Mouse (Mus musculus) stomach, embryonic 16.5 days (tissue): ENCODE data around the gene Olfr530. TPM values are rescaled to one million over a fixed set of nuclear protein-coding genes. Genes with fewer than 3 reads are reported as not detected.

Experiments used
- ATAC-seq: fragments of 200-750 bp; cut with Nextera tagmentation; 2 replicates; pipeline ENCODE4 v1.8.0; 2017; ENCODE audit warnings: moderate number of reproducible peaks, moderate TSS enrichment; ENCODE audit not compliant: insufficient read depth, low FRiP score
- H3K27ac ChIP-seq: fragments of 300-500 bp; sonication (generic); 2 replicates; pipeline ENCODE4 v1.5.1; 2014; ENCODE audit warnings: low read length
- H3K27me3 ChIP-seq: fragments of 300-500 bp; sonication (generic); 2 replicates; pipeline ENCODE4 v1.6.1; 2014; ENCODE audit warnings: low read length, control low read depth, mixed read lengths; ENCODE audit not compliant: control insufficient read depth, insufficient read depth
- H3K36me3 ChIP-seq: fragments of 300-500 bp; sonication (generic); 2 replicates; pipeline ENCODE4 v1.6.1; 2014; ENCODE audit warnings: low read length; ENCODE audit not compliant: control insufficient read depth, insufficient read depth
- H3K4me1 ChIP-seq: fragments of 300-500 bp; sonication (generic); 2 replicates; pipeline ENCODE4 v1.6.1; 2014; ENCODE audit warnings: low read length, control low read depth, mixed read lengths; ENCODE audit not compliant: control insufficient read depth, insufficient read depth
- H3K4me2 ChIP-seq: fragments of 300-500 bp; sonication (generic); 2 replicates; pipeline ENCODE4 v1.6.1; 2014; ENCODE audit warnings: low read depth, low read length, mixed read lengths
- H3K4me3 ChIP-seq: fragments of 300-500 bp; sonication (generic); replicated peaks from 2 replicates; pipeline ENCODE4 v1.5.1; 2014; ENCODE audit warnings: mild to moderate bottlenecking, low read length
- H3K9ac ChIP-seq: fragments of 300-500 bp; sonication (generic); 2 replicates; pipeline ENCODE4 v1.6.1; 2014; ENCODE audit warnings: low read length
- H3K9me3 ChIP-seq: fragments of 300-500 bp; sonication (generic); replicated peaks from 2 replicates; pipeline ENCODE4 v1.6.1; 2016; ENCODE audit warnings: low read length, control low read depth; ENCODE audit not compliant: control insufficient read depth
- WGBS: fragments of 180-500 bp; shearing (Covaris S2); extraction: QIAGEN DNeasy Blood & Tissue Kit; methylation state at CpG from one replicate; pipeline ENCODE4 v1.1.7; 2014; 5-methylcytosine and 5-hydroxymethylcytosine counted together
- polyA plus RNA-seq: library from polyadenylated mRNA; unstranded; fragments of >200 nt; fragmentation: Nextera tagmentation; extraction: Ambion mirVana; gene quantifications from 2 replicates; pipeline ENCODE4 v1.2.1, GENCODE M21; 2015

Gene Olfr530
- polyA plus RNA-seq = not detected in 2 replicates

- no peak within 1 kb of the TSS for H3K4me2 ChIP-seq
- no peaks in the 10 kb centered on the region for H3K4me1 ChIP-seq
- no peaks in the 10 kb centered on the region for H3K27me3 ChIP-seq
- 39% methylated on average over 1 of the region's 1 CpGs for WGBS
- H3K9ac ChIP-seq = no peak within 1 kb of the TSS
- H3K9me3 ChIP-seq = no peaks in the 10 kb centered on the region
- H3K36me3 ChIP-seq = no peaks in the 10 kb centered on the region
- H3K27ac ChIP-seq = no peak within 1 kb of the TSS
- ATAC-seq = no peak
- no peak within 1 kb of the TSS for H3K4me3 ChIP-seq
Observed at GRCm38 (mm10) chr7:140376231-140376630, at the start of gene Olfr530. Olfr530 (minus strand) TSS chr7:140376331.

GRCm38 (mm10) chr7:140421539-140421938, 45.4 kb upstream of the Olfr530 start, which contains the start of gene Olfr532:
Olfr532 (minus strand) TSS chr7:140421639.
- no peak within 1 kb of the TSS for H3K9ac ChIP-seq
- no peaks in the 10 kb centered on the region for H3K4me1 ChIP-seq
- H3K27me3 ChIP-seq = no peaks in the 10 kb centered on the region
- no peak within 1 kb of the TSS for H3K4me2 ChIP-seq
- no peaks in the 10 kb centered on the region for H3K9me3 ChIP-seq
- no peaks in the 10 kb centered on the region for H3K36me3 ChIP-seq
- ATAC-seq = no peak
- WGBS = 87% methylated on average over 1 of the region's 1 CpGs
- H3K27ac ChIP-seq = no peak within 1 kb of the TSS
- no peak within 1 kb of the TSS for H3K4me3 ChIP-seq

- Histone ChIP-seq H3K36me3 (no peaks in the 10 kb centered on the region), H3K4me3 (no peak within 1 kb of the TSS), H3K9me3 (no peaks in the 10 kb centered on the region), H3K4me2 (no peak within 1 kb of the TSS), H3K27ac (no peak within 1 kb of the TSS), H3K4me1 (no peaks in the 10 kb centered on the region), H3K9ac (no peak within 1 kb of the TSS), H3K27me3 (no peaks in the 10 kb centered on the region)
- no peak for ATAC-seq
- 90% methylated on average over 1 of the region's 1 CpGs for WGBS
Observed at GRCm38 (mm10) chr7:140402818-140403217, 26.7 kb upstream of the Olfr530 start, which contains the start of gene Olfr531. Olfr531 (minus strand) TSS chr7:140402918.

GRCm38 (mm10) chr7:140376911-140377310, 780 bp upstream of the Olfr530 start:
- no peak overlapping the region for H3K4me2 ChIP-seq
- no peak overlapping the region for H3K4me3 ChIP-seq
- no peaks in the 10 kb centered on the region for H3K36me3 ChIP-seq
- WGBS = 94% methylated on average over 2 of the region's 2 CpGs
- no peak for ATAC-seq
- H3K27me3 ChIP-seq = no peaks in the 10 kb centered on the region
- no peaks in the 10 kb centered on the region for H3K9me3 ChIP-seq
- H3K27ac ChIP-seq = no peak overlapping the region
- no peak overlapping the region for H3K9ac ChIP-seq
- no peaks in the 10 kb centered on the region for H3K4me1 ChIP-seq

- no peak for ATAC-seq
- no peak overlapping the region for H3K4me2 ChIP-seq
- WGBS = 70% methylated on average over 4 of the region's 4 CpGs
- H3K27me3 ChIP-seq = no peaks in the 10 kb centered on the region
- no peaks in the 10 kb centered on the region for H3K36me3 ChIP-seq
- H3K9ac ChIP-seq = no peak overlapping the region
- H3K4me3 ChIP-seq = no peak overlapping the region
- H3K27ac ChIP-seq = no peak overlapping the region
- H3K4me1 ChIP-seq = no peaks in the 10 kb centered on the region
- no peaks in the 10 kb centered on the region for H3K9me3 ChIP-seq
Observed at GRCm38 (mm10) chr7:140374300-140374699, 1.8 kb downstream of the Olfr530 start.

GRCm38 (mm10) chr7:140361571-140361970, 14.6 kb downstream of the Olfr530 start, which contains the start of gene Olfr60:
Olfr60 (minus strand) TSS chr7:140361671.
- Histone ChIP-seq H3K4me3 (no peak within 1 kb of the TSS), H3K36me3 (no peaks in the 10 kb centered on the region), H3K9me3 (no peaks in the 10 kb centered on the region), H3K4me1 (no peaks in the 10 kb centered on the region), H3K4me2 (no peak within 1 kb of the TSS), H3K27me3 (no peaks in the 10 kb centered on the region), H3K9ac (no peak within 1 kb of the TSS), H3K27ac (no peak within 1 kb of the TSS)
- ATAC-seq = no peak
- 69% methylated on average over 3 of the region's 3 CpGs for WGBS

- no peak for ATAC-seq
- H3K4me2 ChIP-seq = no peak within 1 kb of the TSS
- H3K36me3 ChIP-seq = no peaks in the 10 kb centered on the region
- no peaks in the 10 kb centered on the region for H3K4me1 ChIP-seq
- WGBS = 73% methylated on average over 2 of the region's 2 CpGs
- H3K27me3 ChIP-seq = no peaks in the 10 kb centered on the region
- no peak within 1 kb of the TSS for H3K4me3 ChIP-seq
- no peak within 1 kb of the TSS for H3K27ac ChIP-seq
- no peaks in the 10 kb centered on the region for H3K9me3 ChIP-seq
- H3K9ac ChIP-seq = no peak within 1 kb of the TSS
Observed at GRCm38 (mm10) chr7:140333717-140334116, 42.4 kb downstream of the Olfr530 start, which contains the start of gene Olfr527. Olfr527 (plus strand) TSS chr7:140334017.

GRCm38 (mm10) chr7:140329766-140330304, 46.3 kb downstream of the Olfr530 start:
- H3K4me1 ChIP-seq = no peaks in the 10 kb centered on the region
- H3K27ac ChIP-seq = no peak overlapping the region
- no peak overlapping the region for H3K4me2 ChIP-seq
- 39% methylated on average over 1 of the region's 1 CpGs for WGBS
- no peaks in the 10 kb centered on the region for H3K27me3 ChIP-seq
- H3K9me3 ChIP-seq = no peaks in the 10 kb centered on the region
- no peak for ATAC-seq
- H3K9ac ChIP-seq = no peak overlapping the region
- H3K4me3 ChIP-seq = no peak overlapping the region
- H3K36me3 ChIP-seq = no peaks in the 10 kb centered on the region
